Mouse (Mus musculus) myocyte (in vitro differentiated cells): ENCODE results near the gene Kcnq1.

Experiments used
- CEBPB ChIP-seq: IDR thresholded peaks from 2 replicates; pipeline ENCODE4 v1.6.1; 2011; ENCODE audit warnings: mild to moderate bottlenecking, moderate library complexity; ENCODE audit not compliant: poor library complexity, insufficient read depth, severe bottlenecking
- MYOD1 ChIP-seq, 3 experiments: IDR thresholded peaks; one replicate each; pipeline ENCODE4 v1.6.1; 2011; ENCODE audit warnings: control low read depth in 2 of 3, low read depth in 2 of 3, mild to moderate bottlenecking in 2 of 3, moderate library complexity in 1 of 3; ENCODE audit not compliant: insufficient read length in 2 of 3, control insufficient read depth in 1 of 3
- MYOG ChIP-seq, 3 experiments: IDR thresholded peaks; one replicate each; pipeline ENCODE4 v1.6.1; 2011; ENCODE audit warnings: control low read depth in 2 of 3, low read depth in 2 of 3, mild to moderate bottlenecking in 2 of 3; ENCODE audit not compliant: insufficient read length in 2 of 3, control insufficient read depth in 1 of 3, insufficient read depth in 1 of 3
- POLR2A ChIP-seq: IDR thresholded peaks from one replicate; pipeline ENCODE4 v1.6.1; 2011; ENCODE audit warnings: low read depth, mild to moderate bottlenecking, control low read depth, moderate library complexity; ENCODE audit not compliant: insufficient read length
- POLR2AphosphoS2 ChIP-seq: IDR thresholded peaks from one replicate; pipeline ENCODE4 v1.6.1; 2011; ENCODE audit warnings: low read depth, control low read depth; ENCODE audit not compliant: insufficient read length
- SRF ChIP-seq: IDR thresholded peaks from one replicate; pipeline ENCODE4 v1.6.1; 2011; ENCODE audit warnings: low read depth; ENCODE audit not compliant: control insufficient read depth, insufficient read length
- TCF3 ChIP-seq: IDR thresholded peaks from one replicate; pipeline ENCODE4 v1.6.1; 2011; ENCODE audit warnings: low read depth, control low read depth; ENCODE audit not compliant: insufficient read length
- USF1 ChIP-seq: IDR thresholded peaks from one replicate; pipeline ENCODE4 v1.6.1; 2011; ENCODE audit warnings: low read depth, mild to moderate bottlenecking, control low read depth, moderate library complexity

- TF ChIP-seq POLR2A (no peak), CEBPB (no peak), MYOG (IDR thresholded peaks at IDR 0.05; ENCODE audit: control insufficient read depth in 1 of 3, insufficient read depth in 1 of 3, insufficient read length in 2 of 3, low read depth in 2 of 3) (no peak), POLR2AphosphoS2 (no peak), USF1 (no peak), MYOD1 (IDR thresholded peaks at IDR 0.05; ENCODE audit: control insufficient read depth in 1 of 3, insufficient read length in 2 of 3, low read depth in 2 of 3) (no peak), TCF3 (no peak), SRF (no peak)
Observed at GRCm38 (mm10) chr7:143106672-143107465, 707 bp downstream of the Kcnq1 start.
